Mouse (Mus musculus) liver, embryonic 11.5 days (tissue): ENCODE results near the gene Thumpd1. TPM values are rescaled to one million over a fixed set of nuclear protein-coding genes. Genes with fewer than 3 reads are reported as not detected.
A peak's percentile ranks its signal among the peaks of the same experiment; 100 is the strongest.

Experiments used
- ATAC-seq: fragments of 200-750 bp; cut with Nextera tagmentation; replicated peaks from 2 replicates; pipeline ENCODE4 v1.8.0; 2017; ENCODE audit warnings: moderate number of reproducible peaks, mild to moderate bottlenecking, moderate TSS enrichment, moderate library complexity; ENCODE audit not compliant: low FRiP score
- DNase-seq: peaks from one replicate; pipeline ENCODE4 v3.0.0-alpha.2; 2017; ENCODE audit warnings: low spot score
- H3K27ac ChIP-seq: fragments of 300-500 bp; sonication (generic); 2 replicates; pipeline ENCODE4 v1.5.1; 2014; ENCODE audit warnings: mild to moderate bottlenecking, low read depth, low read length, control low read depth
- H3K27me3 ChIP-seq: fragments of 300-500 bp; sonication (generic); replicated peaks from 2 replicates; pipeline ENCODE4 v1.6.1; 2014; ENCODE audit warnings: low read length, mixed read lengths; ENCODE audit not compliant: control insufficient read depth, insufficient read depth
- H3K36me3 ChIP-seq: fragments of 300-500 bp; sonication (generic); 2 replicates; pipeline ENCODE4 v1.6.1; 2014; ENCODE audit warnings: mild to moderate bottlenecking, low read length, moderate library complexity, mixed read lengths; ENCODE audit not compliant: control insufficient read depth, insufficient read depth
- H3K4me1 ChIP-seq: fragments of 300-500 bp; sonication (generic); replicated peaks from 2 replicates; pipeline ENCODE4 v1.6.1; 2014; ENCODE audit warnings: low read length, mixed read lengths; ENCODE audit not compliant: control insufficient read depth, insufficient read depth
- H3K4me2 ChIP-seq: fragments of 300-500 bp; sonication (generic); 2 replicates; pipeline ENCODE4 v1.6.1; 2014; ENCODE audit warnings: mild to moderate bottlenecking, control low read depth, moderate library complexity
- H3K4me3 ChIP-seq: fragments of 300-500 bp; sonication (generic); 2 replicates; pipeline ENCODE4 v1.5.1; 2014; ENCODE audit warnings: low read depth, low read length, control low read depth
- H3K9ac ChIP-seq: fragments of 300-500 bp; sonication (generic); 2 replicates; pipeline ENCODE4 v1.6.1; 2014; ENCODE audit warnings: low read depth, low read length, control low read depth
- H3K9me3 ChIP-seq: fragments of 300-500 bp; sonication (generic); 2 replicates; pipeline ENCODE4 v1.6.1; 2016; ENCODE audit warnings: low read length, inconsistent platforms, mixed read lengths; ENCODE audit not compliant: control insufficient read depth
- WGBS: fragments of 180-500 bp; shearing (Covaris S2); extraction: QIAGEN DNeasy Blood & Tissue Kit; methylation state at CpG from one replicate; pipeline ENCODE4 v1.1.7; 2014; 5-methylcytosine and 5-hydroxymethylcytosine counted together
- polyA plus RNA-seq: library from polyadenylated mRNA; unstranded; fragments of >200 nt; fragmentation: Nextera tagmentation; extraction: Ambion mirVana; gene quantifications from 2 replicates; pipeline ENCODE4 v1.2.1, GENCODE M21; 2014

Thumpd1 gene
- 88.1 and 94.4 TPM in 2 replicates for polyA plus RNA-seq

GRCm38 (mm10) chr7:119720253-119720946, at the start of gene Thumpd1:
TSS of gene Thumpd1 (minus strand) at chr7:119720798.
- no peaks in the 10 kb centered on the region for H3K9me3 ChIP-seq
- H3K4me1 ChIP-seq, result peaks cover 6% of the 10 kb centered on the region; the same call in 1 of the 2 replicates
- DNase-seq, result peak; percentile 91
- no peak within 1 kb of the TSS for H3K27ac ChIP-seq
- H3K36me3 ChIP-seq, result peaks cover 29% of the 10 kb centered on the region
- H3K9ac ChIP-seq, result peak within 1 kb of the TSS; percentile 71
- ATAC-seq, result peak; percentile 91
- H3K4me3 ChIP-seq, result peak within 1 kb of the TSS; percentile 69
- no peaks in the 10 kb centered on the region for H3K27me3 ChIP-seq
- peak within 1 kb of the TSS; percentile 71 for H3K4me2 ChIP-seq
- WGBS, result under 1% methylated on average over 60 of the region's 60 CpGs

- Histone ChIP-seq H3K27ac (no peak overlapping the region), H3K36me3 (no peaks in the 10 kb centered on the region), H3K4me1 (no peaks in the 10 kb centered on the region), H3K9me3 (no peaks in the 10 kb centered on the region), H3K4me2 (no peak overlapping the region), H3K4me3 (no peak overlapping the region), H3K9ac (no peak overlapping the region), H3K27me3 (no peaks in the 10 kb centered on the region)
- WGBS, result 88% methylated on average over 8 of the region's 8 CpGs
- ATAC-seq (no peak), DNase-seq (no peak)
Observed at GRCm38 (mm10) chr7:119769895-119770294, 49.3 kb upstream of the Thumpd1 start.

- Histone ChIP-seq H3K4me1 (no peaks in the 10 kb centered on the region), H3K9me3 (no peaks in the 10 kb centered on the region), H3K36me3 (no peaks in the 10 kb centered on the region), H3K27me3 (no peaks in the 10 kb centered on the region), H3K9ac (no peak overlapping the region), H3K4me3 (no peak overlapping the region), H3K4me2 (no peak overlapping the region), H3K27ac (no peak overlapping the region)
- DNase-seq (no peak), ATAC-seq (no peak)
- 74% methylated on average over 6 of the region's 6 CpGs for WGBS
Observed at GRCm38 (mm10) chr7:119766996-119767395, 46.4 kb upstream of the Thumpd1 start.

- Histone ChIP-seq H3K4me2 (no peak overlapping the region), H3K9me3 (no peaks in the 10 kb centered on the region), H3K4me1 (no peaks in the 10 kb centered on the region), H3K27me3 (no peaks in the 10 kb centered on the region), H3K27ac (no peak overlapping the region), H3K9ac (no peak overlapping the region), H3K36me3 (no peaks in the 10 kb centered on the region), H3K4me3 (no peak overlapping the region)
- 82% methylated on average over 3 of the region's 3 CpGs for WGBS
- ATAC-seq (no peak), DNase-seq (no peak)
Observed at GRCm38 (mm10) chr7:119764377-119764776, 43.8 kb upstream of the Thumpd1 start.

GRCm38 (mm10) chr7:119762166-119762697, 41.6 kb upstream of the Thumpd1 start:
- no peaks in the 10 kb centered on the region for H3K9me3 ChIP-seq

GRCm38 (mm10) chr7:119760527-119760951, 39.9 kb upstream of the Thumpd1 start, which contains the start of gene Acsm3:
TSS of gene Acsm3 (plus strand) at chr7:119760923.
- Histone ChIP-seq H3K27ac (no peak within 1 kb of the TSS), H3K36me3 (no peaks in the 10 kb centered on the region), H3K9me3 (no peaks in the 10 kb centered on the region), H3K27me3 (no peaks in the 10 kb centered on the region), H3K4me3 (no peak within 1 kb of the TSS), H3K9ac (no peak within 1 kb of the TSS), H3K4me1 (no peaks in the 10 kb centered on the region), H3K4me2 (no peak within 1 kb of the TSS)
- 0 out of 2 replicates have a peak, but pooled peaks have one; percentile 47 for ATAC-seq
- no peak for DNase-seq
- WGBS, result 62% methylated on average over 11 of the region's 11 CpGs

More at GRCm38 (mm10) chr7:119762166-119762697, 41.6 kb upstream of the Thumpd1 start:
- 50% methylated on average over 4 of the region's 4 CpGs for WGBS
- no peak overlapping the region for H3K27ac ChIP-seq
- ATAC-seq (no peak), DNase-seq (no peak)
- H3K9ac ChIP-seq, result no peak overlapping the region
- H3K4me1 ChIP-seq, result no peaks in the 10 kb centered on the region
- H3K36me3 ChIP-seq, result no peaks in the 10 kb centered on the region
- H3K4me2 ChIP-seq, result no peak overlapping the region
- no peaks in the 10 kb centered on the region for H3K27me3 ChIP-seq
- no peak overlapping the region for H3K4me3 ChIP-seq

- H3K4me3 ChIP-seq, result no peak overlapping the region
- no peaks in the 10 kb centered on the region for H3K36me3 ChIP-seq
- H3K27me3 ChIP-seq, result no peaks in the 10 kb centered on the region
- H3K4me1 ChIP-seq, result no peaks in the 10 kb centered on the region
- H3K27ac ChIP-seq, result no peak overlapping the region
- WGBS, result 87% methylated on average over 1 of the region's 1 CpGs
- no peak for ATAC-seq
- no peaks in the 10 kb centered on the region for H3K9me3 ChIP-seq
- DNase-seq, result no peak
- no peak overlapping the region for H3K9ac ChIP-seq
- no peak overlapping the region for H3K4me2 ChIP-seq
Observed at GRCm38 (mm10) chr7:119753696-119754095, 33.1 kb upstream of the Thumpd1 start.

GRCm38 (mm10) chr7:119749942-119750341, 29.3 kb upstream of the Thumpd1 start:
- DNase-seq, result no peak
- H3K9me3 ChIP-seq, result no peaks in the 10 kb centered on the region
- no peak overlapping the region for H3K9ac ChIP-seq
- no peaks in the 10 kb centered on the region for H3K4me1 ChIP-seq
- H3K27me3 ChIP-seq, result no peaks in the 10 kb centered on the region
- H3K27ac ChIP-seq, result no peak overlapping the region
- ATAC-seq, result no peak
- no peak overlapping the region for H3K4me3 ChIP-seq
- no peak overlapping the region for H3K4me2 ChIP-seq
- H3K36me3 ChIP-seq, result no peaks in the 10 kb centered on the region
- 65% methylated on average over 2 of the region's 2 CpGs for WGBS

GRCm38 (mm10) chr7:119748761-119749160, 28.2 kb upstream of the Thumpd1 start:
- no peak overlapping the region for H3K4me3 ChIP-seq
- H3K9me3 ChIP-seq, result no peaks in the 10 kb centered on the region
- ATAC-seq, result no peak
- no peaks in the 10 kb centered on the region for H3K4me1 ChIP-seq
- H3K9ac ChIP-seq, result no peak overlapping the region
- H3K27me3 ChIP-seq, result no peaks in the 10 kb centered on the region
- no peak for DNase-seq
- 59% methylated on average over 1 of the region's 2 CpGs for WGBS
- H3K27ac ChIP-seq, result no peak overlapping the region
- H3K36me3 ChIP-seq, result no peaks in the 10 kb centered on the region
- no peak overlapping the region for H3K4me2 ChIP-seq
